Mouse (Mus musculus): ENCODE data around the gene Myh10. TPM values are rescaled to one million over a fixed set of nuclear protein-coding genes. Genes with fewer than 3 reads are reported as not detected.

The Myh10 gene
- polyA plus RNA-seq, 1 experiment = 6.8 TPM

DNA sequence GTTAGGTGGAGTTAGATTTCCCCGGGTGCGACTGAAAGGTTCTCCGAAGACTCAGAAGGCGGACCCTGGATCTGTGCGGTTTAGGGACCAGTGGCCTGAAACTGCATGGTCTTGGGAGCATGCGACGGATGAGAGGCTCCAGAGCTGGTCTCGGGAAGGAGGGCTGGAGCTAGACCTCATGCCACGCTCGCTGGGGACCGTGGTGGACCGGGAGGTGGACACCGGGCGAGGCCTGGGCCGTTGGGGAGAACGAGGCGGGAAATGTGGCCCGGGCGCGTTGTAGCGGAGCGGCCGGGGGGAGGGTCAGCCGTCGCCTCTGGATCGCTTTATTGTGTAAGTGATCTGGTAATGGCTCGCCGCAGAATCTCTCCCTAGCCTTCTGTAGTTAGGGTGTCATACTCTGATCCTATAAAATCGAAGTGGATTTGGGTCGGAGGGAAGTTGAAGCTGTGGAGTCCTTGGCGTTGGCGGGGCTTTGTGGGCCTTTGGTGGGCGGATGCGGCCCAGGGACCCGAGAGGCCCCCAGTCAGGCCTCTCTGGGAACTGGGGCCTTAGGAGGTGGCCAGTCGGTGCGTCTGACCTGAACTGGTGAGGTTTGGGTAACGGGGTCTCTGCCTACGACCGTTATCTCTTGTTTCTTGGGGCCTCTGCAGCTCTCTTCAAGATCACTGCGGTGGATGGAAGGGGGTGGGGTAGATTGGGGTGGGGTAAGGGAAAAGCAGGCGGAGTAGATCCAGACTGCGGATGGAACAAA is 1.5 kb downstream of the Myh10 start:
- WGBS = 4% methylated on average over 43 of the region's 43 CpGs
- H3K27ac ChIP-seq (ENCODE audit: insufficient read depth, low read depth, low read length) = no peak overlapping the region

DNA sequence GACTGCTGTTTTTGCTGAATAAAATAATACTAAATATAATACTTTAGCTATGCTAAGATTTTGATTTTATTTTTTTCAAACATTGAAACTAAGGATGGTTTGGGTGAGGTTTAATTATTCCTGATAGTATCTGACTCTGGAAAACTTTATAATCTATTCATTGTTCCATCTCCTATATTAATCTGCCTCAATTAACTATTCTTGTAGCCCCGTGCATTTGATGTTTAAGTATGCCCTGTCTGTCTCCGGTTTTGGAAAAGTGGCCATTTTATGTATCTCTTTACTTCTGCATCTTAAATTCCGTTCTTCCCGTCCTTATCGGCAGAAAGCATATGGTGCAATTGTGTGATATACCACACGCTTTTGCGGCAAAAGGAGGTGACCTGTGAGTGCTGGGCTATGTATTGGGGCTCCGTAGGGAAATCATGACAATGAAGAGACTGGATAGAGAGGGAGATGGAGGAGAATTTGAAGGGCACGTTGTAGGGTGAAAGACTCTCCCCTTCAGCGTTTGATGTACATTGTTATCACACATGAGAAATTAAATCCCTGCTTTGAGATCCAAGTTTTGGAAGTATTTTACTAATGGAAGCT is 2.2 kb downstream of the Myh10 start:
- Histone ChIP-seq H3K27me3 (ENCODE audit: control insufficient read depth, insufficient read depth, low read length) (peaks cover 29% of the 10 kb centered on the region), H3K4me1 (ENCODE audit: control insufficient read depth, insufficient read depth, insufficient read length, low read length) (peaks cover 9% of the 10 kb centered on the region), H3K36me3 (ENCODE audit: control insufficient read depth, insufficient read depth, low read length) (no peaks in the 10 kb centered on the region), H3K27ac (ENCODE audit: insufficient read depth, low read depth, low read length) (no peak overlapping the region), H3K4me3 (ENCODE audit: low read depth, low read length) (no peak overlapping the region)
- TF ChIP-seq CTCF (IDR thresholded peaks at IDR 0.05; ENCODE audit: extremely low read depth, insufficient read length, insufficient replicate concordance, low read depth, low read length) = no peak
- TF ChIP-seq POLR2A (IDR thresholded peaks at IDR 0.05; ENCODE audit: low read depth, low read length) = no peak
- WGBS = 34% methylated on average over 10 of the region's 10 CpGs

More for the DNA sequence above, 1.5 kb downstream of the Myh10 start:
- Histone ChIP-seq H3K4me3 (ENCODE audit: low read depth, low read length) (peak overlapping the region; percentile 73), H3K4me1 (ENCODE audit: control insufficient read depth, insufficient read depth, insufficient read length, low read length) (peaks cover 9% of the 10 kb centered on the region), H3K27me3 (ENCODE audit: control insufficient read depth, insufficient read depth, low read length) (peaks cover 29% of the 10 kb centered on the region), H3K36me3 (ENCODE audit: control insufficient read depth, insufficient read depth, low read length) (no peaks in the 10 kb centered on the region)
- no peak for TF ChIP-seq CTCF (IDR thresholded peaks at IDR 0.05; ENCODE audit: extremely low read depth, insufficient read length, insufficient replicate concordance, low read depth, low read length)

DNA sequence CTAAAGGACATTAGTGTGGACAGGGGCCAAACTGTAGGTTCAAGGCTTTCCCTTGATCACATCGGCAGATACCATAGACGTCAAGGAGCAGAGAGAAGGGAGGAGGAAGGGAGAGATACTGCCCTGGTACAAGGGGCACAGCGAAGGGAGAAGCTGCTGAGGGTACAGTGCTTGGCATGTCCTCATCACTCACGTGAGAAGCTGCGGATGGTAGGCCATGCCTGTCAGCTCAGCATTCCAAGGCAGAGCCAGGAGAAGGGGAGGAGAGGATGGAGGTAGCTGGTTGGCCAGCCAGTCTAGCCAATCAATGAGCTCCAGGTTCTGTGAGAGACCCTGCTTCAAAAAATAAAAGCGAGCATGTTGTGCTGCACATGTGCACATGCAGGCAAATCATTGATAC is 11.0 kb downstream of the Myh10 start:
- no peak overlapping the region for H3K27ac ChIP-seq (ENCODE audit: insufficient read depth, low read depth, low read length)
- no peak overlapping the region for H3K4me3 ChIP-seq (ENCODE audit: low read depth, low read length)
- H3K36me3 ChIP-seq (ENCODE audit: control insufficient read depth, insufficient read depth, low read length) = no peaks in the 10 kb centered on the region
- H3K27me3 ChIP-seq (ENCODE audit: control insufficient read depth, insufficient read depth, low read length) = no peaks in the 10 kb centered on the region
- WGBS = 85% methylated on average over 6 of the region's 6 CpGs
- H3K4me1 ChIP-seq (ENCODE audit: control insufficient read depth, insufficient read depth, insufficient read length, low read length) = no peaks in the 10 kb centered on the region
- TF ChIP-seq POLR2A (IDR thresholded peaks at IDR 0.05; ENCODE audit: low read depth, low read length) = no peak
- no peak for TF ChIP-seq CTCF (IDR thresholded peaks at IDR 0.05; ENCODE audit: extremely low read depth, insufficient read length, insufficient replicate concordance, low read depth, low read length)

DNA sequence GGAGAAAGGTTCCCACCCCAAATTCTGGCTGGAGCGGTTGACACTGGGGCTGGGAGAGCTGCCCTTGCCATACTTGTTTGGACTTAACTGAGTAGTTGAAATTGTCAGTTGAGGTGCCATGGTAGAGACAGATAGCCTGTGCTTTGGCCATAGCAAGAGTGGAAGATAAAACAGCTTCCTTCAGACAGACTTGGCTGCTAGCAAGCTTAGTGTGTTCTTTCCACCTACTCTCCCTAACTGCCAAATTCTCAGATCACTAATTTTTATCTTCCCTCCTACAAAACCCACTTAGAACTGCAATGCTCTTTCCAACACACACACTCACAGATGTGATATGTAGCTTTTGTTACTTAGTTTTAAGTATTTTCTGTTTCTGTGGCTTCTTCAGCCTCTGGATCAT is 12.0 kb downstream of the Myh10 start:
- no peaks in the 10 kb centered on the region for H3K27me3 ChIP-seq (ENCODE audit: control insufficient read depth, insufficient read depth, low read length)
- no peak overlapping the region for H3K27ac ChIP-seq (ENCODE audit: insufficient read depth, low read depth, low read length)
- H3K4me3 ChIP-seq (ENCODE audit: low read depth, low read length) = no peak overlapping the region
- no peaks in the 10 kb centered on the region for H3K4me1 ChIP-seq (ENCODE audit: control insufficient read depth, insufficient read depth, insufficient read length, low read length)
- TF ChIP-seq CTCF (IDR thresholded peaks at IDR 0.05; ENCODE audit: extremely low read depth, insufficient read length, insufficient replicate concordance, low read depth, low read length) = no peak
- TF ChIP-seq POLR2A (IDR thresholded peaks at IDR 0.05; ENCODE audit: low read depth, low read length) = no peak
- no peaks in the 10 kb centered on the region for H3K36me3 ChIP-seq (ENCODE audit: control insufficient read depth, insufficient read depth, low read length)
- 92% methylated on average over 1 of the region's 1 CpGs for WGBS

DNA sequence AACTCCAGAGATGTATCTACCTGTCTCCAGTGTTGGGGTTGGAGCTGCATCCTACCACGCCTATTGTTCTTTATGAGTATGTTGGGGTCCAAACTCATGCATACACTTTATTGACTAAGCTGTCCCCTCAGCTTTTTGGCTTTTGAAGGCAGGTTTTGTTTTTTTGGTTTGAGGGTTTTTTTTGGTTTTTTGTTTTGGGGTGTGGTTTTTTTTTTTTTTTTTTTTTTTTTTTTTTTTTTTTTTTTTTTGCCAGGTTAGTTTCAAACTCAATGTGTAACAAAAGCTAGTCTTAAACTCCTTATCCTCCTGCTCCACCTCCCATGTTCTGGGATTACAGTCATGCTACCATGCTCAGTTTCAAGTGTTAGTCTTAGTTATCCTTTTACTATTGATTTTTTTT is 12.9 kb downstream of the Myh10 start:
- no peaks in the 10 kb centered on the region for H3K27me3 ChIP-seq (ENCODE audit: control insufficient read depth, insufficient read depth, low read length)
- no peaks in the 10 kb centered on the region for H3K36me3 ChIP-seq (ENCODE audit: control insufficient read depth, insufficient read depth, low read length)
- H3K4me3 ChIP-seq (ENCODE audit: low read depth, low read length) = no peak overlapping the region
- no peak overlapping the region for H3K27ac ChIP-seq (ENCODE audit: insufficient read depth, low read depth, low read length)
- H3K4me1 ChIP-seq (ENCODE audit: control insufficient read depth, insufficient read depth, insufficient read length, low read length) = no peaks in the 10 kb centered on the region
- 97% methylated on average over 1 of the region's 1 CpGs for WGBS
- no peak for TF ChIP-seq POLR2A (IDR thresholded peaks at IDR 0.05; ENCODE audit: low read depth, low read length)
- no peak for TF ChIP-seq CTCF (IDR thresholded peaks at IDR 0.05; ENCODE audit: extremely low read depth, insufficient read length, insufficient replicate concordance, low read depth, low read length)

DNA sequence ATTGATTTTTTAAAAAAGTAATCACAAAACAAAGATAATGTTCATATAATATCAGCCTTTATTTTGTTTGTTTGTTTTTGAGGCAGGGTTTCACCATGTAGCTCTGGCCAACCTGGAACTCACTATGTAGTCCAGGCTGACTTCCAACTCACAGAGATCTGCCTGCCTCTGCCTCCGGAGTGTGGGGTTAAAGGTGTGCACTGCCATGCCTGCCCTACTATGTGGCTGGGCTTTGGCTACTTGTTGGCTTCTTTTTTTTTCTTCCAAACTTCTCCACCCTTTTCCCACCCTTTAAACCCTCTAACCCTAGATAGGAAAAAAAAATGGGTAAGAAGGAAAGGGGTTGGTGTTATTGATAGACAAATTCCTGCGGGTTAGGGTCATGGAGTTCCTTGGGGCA is 13.5 kb downstream of the Myh10 start:
- Histone ChIP-seq H3K4me1 (ENCODE audit: control insufficient read depth, insufficient read depth, insufficient read length, low read length) (no peaks in the 10 kb centered on the region), H3K27me3 (ENCODE audit: control insufficient read depth, insufficient read depth, low read length) (no peaks in the 10 kb centered on the region), H3K27ac (ENCODE audit: insufficient read depth, low read depth, low read length) (no peak overlapping the region), H3K4me3 (ENCODE audit: low read depth, low read length) (no peak overlapping the region), H3K36me3 (ENCODE audit: control insufficient read depth, insufficient read depth, low read length) (no peaks in the 10 kb centered on the region)
- TF ChIP-seq POLR2A (IDR thresholded peaks at IDR 0.05; ENCODE audit: low read depth, low read length) (no peak), CTCF (IDR thresholded peaks at IDR 0.05; ENCODE audit: extremely low read depth, insufficient read length, insufficient replicate concordance, low read depth, low read length) (no peak)
- WGBS = 98% methylated on average over 2 of the region's 2 CpGs

DNA sequence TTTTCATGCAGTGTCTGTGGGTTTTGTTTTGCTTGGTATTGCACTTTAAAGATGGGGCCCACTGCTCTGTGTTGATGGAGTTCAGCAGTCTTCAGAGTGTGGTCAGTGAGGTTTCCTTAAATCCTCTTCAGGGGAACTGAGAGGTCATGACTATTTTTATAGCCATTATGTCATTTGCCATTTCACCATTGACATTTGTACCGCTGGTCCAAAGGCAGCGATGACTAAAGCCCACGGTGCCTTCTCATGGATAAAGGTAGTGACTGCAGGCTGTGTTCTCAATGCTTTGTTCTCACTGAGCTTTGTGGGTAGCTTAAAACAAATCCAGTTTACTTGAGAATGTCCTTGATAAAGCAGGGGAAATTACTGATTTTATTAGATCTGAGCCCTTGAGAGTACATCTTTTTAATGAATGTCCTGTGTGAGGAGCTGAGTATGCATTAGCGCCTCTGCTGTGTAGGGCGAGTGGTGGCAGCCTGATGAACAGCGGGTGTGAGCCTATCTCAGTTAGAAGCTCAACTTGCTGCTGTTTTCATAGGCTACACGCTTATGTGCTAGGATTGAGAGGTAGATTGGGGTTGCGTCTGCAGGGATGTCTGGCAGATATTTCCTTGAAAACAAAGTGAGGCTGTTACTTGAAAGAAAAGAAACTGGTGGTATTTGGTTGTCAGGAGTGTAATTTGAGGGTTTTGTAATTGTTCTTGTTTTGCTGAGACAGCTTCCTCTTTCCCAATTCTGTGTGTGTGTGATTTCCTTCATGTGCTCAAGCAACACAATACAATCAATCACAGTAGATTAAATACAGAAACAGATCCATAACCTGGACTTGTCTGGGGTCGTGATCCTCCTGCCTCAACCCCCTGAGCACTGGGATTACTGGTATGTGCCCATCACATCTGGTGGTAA is 15.4 kb downstream of the Myh10 start:
- WGBS = 64% methylated on average over 9 of the region's 9 CpGs
- H3K36me3 ChIP-seq (ENCODE audit: control insufficient read depth, insufficient read depth, low read length) = no peaks in the 10 kb centered on the region

More for the DNA sequence above, 15.4 kb downstream of the Myh10 start:
- H3K4me3 ChIP-seq (ENCODE audit: low read depth, low read length) = no peak overlapping the region
- no peaks in the 10 kb centered on the region for H3K27me3 ChIP-seq (ENCODE audit: control insufficient read depth, insufficient read depth, low read length)
- H3K27ac ChIP-seq (ENCODE audit: insufficient read depth, low read depth, low read length) = no peak overlapping the region; the same call in 1 of the 2 replicates
- TF ChIP-seq CTCF (IDR thresholded peaks at IDR 0.05; ENCODE audit: extremely low read depth, insufficient read length, insufficient replicate concordance, low read depth, low read length) = no peak
- TF ChIP-seq POLR2A (IDR thresholded peaks at IDR 0.05; ENCODE audit: low read depth, low read length) = no peak
- no peaks in the 10 kb centered on the region for H3K4me1 ChIP-seq (ENCODE audit: control insufficient read depth, insufficient read depth, insufficient read length, low read length)

Measured in small intestine, adult 2 months (tissue).